Mouse (Mus musculus) right cerebral cortex, postnatal 4 days (tissue): Measurements from ENCODE around the gene Hist1h4n.
A peak's percentile ranks its signal among the peaks of the same experiment; 100 is the strongest.
"Not testable (repeated sequence)": the region's sequence is repeated elsewhere in the genome, so short reads cannot be mapped to it uniquely, and the experiment has no call there.

Source experiments
- DNase-seq: peaks from one replicate; pipeline ENCODE4 v3.0.0-alpha.2; 2022

Hist1h4n gene

GRCm38 (mm10) chr13:21831418-21832394 is at the start of gene Hist1h4n:
Hist1h4n (minus strand) TSS chr13:21832196.
- DNase-seq = not testable (repeated sequence)

- DNase-seq = no peak
Measured at GRCm38 (mm10) chr13:21880735-21881134, 48.7 kb upstream of the Hist1h4n start.

DNA sequence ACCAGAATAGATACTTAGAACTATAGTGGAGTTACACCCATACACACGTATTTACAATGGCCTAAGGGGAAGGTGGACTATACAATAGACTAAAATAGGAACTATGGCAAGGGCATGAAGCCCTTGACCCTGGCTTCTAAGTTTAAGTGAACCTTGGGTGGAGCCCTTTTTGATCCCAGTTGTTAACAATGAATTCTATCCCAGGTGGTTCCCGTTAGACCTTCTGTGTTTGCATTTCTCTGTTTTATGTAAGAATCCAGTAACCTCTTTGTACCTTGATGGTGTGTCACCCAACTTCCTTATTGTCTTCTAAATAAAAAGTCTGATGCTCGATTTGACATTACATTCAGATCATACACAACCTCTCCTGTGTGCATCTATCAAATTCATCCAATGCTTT is 33.5 kb upstream of the Hist1h4n start:
- not testable (repeated sequence) for DNase-seq

DNA sequence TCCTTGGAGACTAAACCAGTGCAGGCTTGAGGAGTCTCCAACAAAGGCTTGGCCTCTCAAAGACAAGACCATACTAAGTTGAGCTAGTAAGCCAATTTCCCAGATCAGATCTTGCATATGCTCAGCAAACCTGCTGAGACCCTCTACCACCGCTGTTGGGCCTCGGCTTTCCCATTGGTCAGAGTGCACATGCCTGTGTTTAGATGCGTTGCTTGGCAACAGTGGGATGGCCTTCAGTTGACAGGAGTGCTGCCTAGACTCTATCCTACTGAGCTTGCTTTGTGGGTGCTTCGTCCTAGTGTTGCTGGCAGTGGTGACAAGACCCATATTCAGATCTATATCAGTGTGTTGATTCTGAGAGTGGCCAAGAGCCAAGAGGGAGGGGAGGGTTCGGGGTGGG is 29.6 kb upstream of the Hist1h4n start:
- DNase-seq = no peak

DNA sequence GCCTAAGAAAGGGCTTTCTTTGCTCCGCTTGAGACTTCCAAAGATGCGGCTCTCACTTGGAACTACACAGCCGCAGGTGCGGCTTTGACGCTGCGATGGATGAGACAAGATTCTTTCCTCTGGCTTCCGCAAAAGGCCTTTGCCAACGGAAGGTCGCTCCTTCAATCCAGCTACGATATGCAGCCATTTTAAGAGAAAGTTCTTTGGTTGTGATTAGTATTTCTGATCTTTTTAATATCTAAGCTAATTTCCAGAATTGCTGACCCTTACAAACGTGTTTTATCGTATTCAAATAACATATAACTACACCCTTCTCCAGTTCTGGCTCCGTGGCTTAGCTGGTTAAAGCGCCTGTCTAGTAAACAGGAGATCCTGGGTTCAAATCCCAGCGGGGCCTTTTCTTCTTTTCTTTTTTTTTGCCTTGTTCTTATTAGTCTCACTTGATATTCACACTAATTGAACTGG is 23.7 kb upstream of the Hist1h4n start:
- peak; percentile 27 for DNase-seq

DNA sequence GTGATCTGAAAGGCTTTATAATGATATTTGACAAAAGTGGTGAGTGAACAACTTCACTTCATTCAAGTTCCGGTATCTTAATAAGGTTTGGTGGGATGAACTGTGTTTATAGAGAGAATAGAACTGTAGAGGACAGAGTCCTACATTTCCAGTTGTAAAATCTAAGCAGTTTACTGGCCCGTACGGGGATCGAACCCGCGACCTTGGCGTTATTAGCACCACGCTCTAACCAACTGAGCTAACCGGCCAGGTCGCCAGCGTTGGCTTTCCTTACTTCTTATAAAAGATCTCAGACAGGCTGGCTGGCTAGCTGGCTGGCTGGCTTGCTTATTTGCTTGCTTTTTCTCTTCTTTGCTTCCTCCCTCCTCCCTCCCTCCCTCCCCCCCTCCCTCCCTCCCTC is 23.1 kb upstream of the Hist1h4n start:
- DNase-seq = peak; percentile 67

DNA sequence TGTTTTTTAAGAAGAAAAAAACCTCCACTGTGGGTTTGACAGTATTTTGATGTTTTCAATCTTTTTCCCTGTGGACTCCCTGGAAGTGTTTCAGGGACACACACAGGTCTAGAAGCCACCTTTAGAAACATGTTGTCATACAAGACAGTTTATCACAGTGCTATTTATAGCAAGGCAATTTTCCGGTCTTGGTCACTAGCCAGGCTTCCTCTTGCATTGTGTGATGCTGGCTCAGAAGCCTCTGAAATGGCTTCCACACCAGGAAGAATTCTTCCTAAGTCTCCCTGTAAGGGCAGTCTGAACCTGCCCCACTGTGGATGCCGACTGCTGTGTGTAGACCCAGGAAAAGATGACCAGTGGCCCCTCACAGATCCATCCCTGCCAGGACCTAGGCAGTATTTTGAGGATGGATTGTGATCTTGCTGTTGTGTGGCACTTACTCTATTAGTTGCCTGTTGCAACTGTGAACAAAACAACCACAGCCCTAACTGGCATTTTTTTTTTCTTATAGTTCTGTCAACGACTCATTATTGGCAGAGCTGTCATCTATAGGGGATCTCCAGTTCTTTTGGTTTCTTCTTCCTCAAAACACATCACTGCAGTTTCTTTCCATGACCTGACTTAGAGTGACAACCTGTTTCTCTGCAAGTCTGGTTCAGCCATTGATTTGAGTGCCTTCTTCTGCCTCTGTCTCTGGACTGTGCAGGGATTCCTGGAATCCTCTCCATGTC is 20.4 kb upstream of the Hist1h4n start:
- no peak for DNase-seq

DNA sequence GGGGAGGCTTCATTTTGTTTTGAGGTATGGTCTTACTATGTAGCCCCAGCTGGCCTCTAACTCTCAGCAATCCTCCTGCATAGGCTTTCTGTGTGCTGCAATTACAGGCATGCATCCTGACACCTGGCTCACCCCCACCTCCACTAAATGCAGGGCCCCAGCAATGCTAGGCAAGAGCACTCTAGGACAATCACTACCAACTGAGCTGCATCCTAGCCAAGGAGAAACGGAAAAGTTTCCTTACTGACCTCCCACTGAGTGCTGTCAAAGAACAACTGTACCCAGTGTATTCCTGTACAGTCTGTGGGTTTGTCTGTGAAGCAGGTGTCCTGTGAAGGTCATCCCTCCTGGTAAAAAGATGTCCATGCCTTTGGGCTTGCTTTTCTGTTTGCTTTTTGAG is 18.7 kb upstream of the Hist1h4n start:
- DNase-seq = not testable (repeated sequence)

GRCm38 (mm10) chr13:21847883-21848282 is 15.9 kb upstream of the Hist1h4n start:
- DNase-seq = no peak

DNA sequence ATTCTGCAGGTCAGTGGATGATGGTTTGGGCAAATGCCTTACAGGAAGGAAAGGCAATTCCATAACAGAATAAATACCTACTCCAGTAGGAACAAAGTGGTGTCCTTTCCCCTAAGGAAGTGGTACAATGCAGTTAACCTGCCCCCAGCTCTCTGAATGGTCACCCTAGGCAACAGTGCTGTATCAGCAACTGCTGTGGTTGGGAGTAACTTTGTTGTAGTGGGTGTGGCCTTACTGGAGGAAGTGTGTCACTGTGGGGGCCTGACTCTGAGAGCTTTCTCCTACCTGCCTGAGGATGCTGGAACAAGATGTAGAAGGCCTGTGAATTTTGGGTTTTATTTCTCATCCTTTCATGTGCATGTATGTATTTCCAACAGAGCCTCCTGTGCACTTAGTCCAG is 14.4 kb upstream of the Hist1h4n start:
- DNase-seq = not testable (repeated sequence)

- DNase-seq = not testable (repeated sequence)
Measured at GRCm38 (mm10) chr13:21840508-21840907, 8.5 kb upstream of the Hist1h4n start.

DNA sequence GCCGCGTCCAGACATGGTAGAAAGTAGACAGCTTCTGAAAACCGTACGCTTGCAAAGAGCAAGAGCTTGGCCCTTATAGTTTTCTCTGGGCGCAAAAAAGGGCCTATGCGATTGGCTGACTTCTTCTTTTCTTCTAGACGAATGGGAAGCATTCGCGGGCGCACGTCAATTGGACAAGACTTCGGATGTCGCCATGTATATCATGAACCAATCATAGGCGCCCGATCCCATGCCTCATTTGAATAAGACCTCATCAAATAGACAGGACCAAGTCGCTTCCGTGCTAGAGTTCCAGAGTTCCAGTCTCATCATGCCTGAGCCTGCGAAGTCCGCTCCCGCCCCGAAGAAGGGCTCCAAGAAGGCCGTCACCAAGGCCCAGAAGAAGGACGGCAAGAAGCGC is 1.5 kb upstream of the Hist1h4n start, which contains the start of the genes Hist1h2ap and Hist1h2br:
Gene Hist1h2ap, minus strand, starts transcription at position 47 of the 400 bp plus-strand sequence.
Gene Hist1h2br, plus strand, starts transcription at position 283 of the 400 bp plus-strand sequence.
- DNase-seq = not testable (repeated sequence)

DNA sequence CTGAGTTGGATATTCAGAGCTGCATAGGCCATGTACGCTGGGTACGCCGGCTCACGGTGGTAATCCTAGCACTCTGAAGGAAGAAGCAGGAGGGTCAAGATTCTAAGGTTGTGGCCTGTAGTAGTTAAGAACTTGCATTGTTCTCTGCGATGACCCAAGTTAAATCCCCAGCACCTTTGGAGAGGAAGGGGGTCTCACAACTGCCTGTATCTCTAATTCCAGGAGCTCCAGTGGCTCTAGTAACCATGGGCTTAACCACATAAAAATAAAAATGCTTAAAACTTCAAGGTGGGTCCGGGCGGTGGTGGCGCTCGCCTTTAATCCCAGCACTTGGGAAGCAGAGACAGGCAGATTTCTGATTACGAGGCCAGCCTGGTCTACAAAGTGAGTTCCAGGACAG is 1.7 kb downstream of the Hist1h4n start:
- DNase-seq = no peak

DNA sequence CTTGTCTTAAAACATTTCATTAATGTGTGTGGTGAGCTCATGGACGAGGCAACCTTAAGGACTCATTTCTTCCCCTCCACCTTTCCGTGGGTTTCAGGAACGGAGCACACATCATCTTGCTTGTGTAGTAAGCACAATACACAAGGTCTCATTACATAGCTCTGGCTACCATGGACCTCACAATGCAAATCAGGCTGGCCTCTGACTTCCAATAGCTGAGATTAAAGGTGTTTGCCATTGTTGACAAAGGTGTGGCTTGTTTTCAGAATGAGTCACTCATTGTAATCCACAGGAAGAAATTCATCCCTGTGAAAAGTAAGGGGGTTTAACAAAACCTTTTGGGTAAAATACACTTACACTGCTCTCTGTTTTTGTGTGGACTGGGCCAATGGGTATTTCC is 3.5 kb downstream of the Hist1h4n start:
- no peak for DNase-seq

DNA sequence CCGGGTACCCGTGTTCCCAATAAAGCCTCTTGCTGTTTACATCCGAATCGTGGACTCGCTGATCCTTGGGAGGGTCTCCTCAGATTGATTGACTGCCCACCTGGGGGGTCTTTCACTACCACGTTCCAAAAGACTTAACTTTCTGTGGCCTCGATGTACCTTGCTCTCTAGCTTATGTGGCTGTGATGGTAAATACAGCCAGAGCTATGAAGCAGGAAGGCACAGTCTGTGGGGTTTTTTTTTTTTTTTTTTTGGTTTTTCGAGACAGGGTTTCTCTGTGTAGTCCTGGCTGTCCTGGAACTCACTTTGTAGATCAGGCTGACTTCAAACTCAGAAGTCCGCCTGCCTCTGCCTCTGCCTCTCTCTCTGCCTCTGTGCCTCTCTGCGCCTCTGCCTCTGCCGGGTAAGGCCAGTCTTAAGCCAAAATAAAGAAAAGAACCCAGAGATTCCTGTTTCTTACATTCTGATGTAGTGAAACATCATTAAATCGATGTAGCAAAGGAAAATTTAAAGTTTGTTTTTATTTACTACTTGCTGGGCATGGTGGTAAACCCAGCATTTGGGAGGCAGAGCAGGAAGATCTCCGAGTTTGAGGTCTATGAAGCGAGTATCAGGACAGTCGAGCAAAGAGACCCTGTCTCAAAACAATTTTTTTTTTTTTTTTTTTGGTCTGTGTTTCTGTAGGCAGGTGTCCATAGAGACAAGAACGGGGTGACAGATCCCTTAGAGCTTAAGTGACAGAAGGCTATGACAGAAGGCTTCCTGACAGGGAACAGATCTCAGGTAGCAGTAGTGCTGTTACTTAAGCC is 11.7 kb downstream of the Hist1h4n start:
- not testable (repeated sequence) for DNase-seq

- not testable (repeated sequence) for DNase-seq
Measured at GRCm38 (mm10) chr13:21812092-21812491, 19.9 kb downstream of the Hist1h4n start.

- DNase-seq = peak; percentile 8
Measured at GRCm38 (mm10) chr13:21811539-21811938, 20.5 kb downstream of the Hist1h4n start, which contains the start of gene Hist1h4m. Hist1h4m (plus strand) TSS chr13:21811746.

GRCm38 (mm10) chr13:21811074-21811473 is 20.9 kb downstream of the Hist1h4n start:
- DNase-seq = not testable (repeated sequence)

DNA sequence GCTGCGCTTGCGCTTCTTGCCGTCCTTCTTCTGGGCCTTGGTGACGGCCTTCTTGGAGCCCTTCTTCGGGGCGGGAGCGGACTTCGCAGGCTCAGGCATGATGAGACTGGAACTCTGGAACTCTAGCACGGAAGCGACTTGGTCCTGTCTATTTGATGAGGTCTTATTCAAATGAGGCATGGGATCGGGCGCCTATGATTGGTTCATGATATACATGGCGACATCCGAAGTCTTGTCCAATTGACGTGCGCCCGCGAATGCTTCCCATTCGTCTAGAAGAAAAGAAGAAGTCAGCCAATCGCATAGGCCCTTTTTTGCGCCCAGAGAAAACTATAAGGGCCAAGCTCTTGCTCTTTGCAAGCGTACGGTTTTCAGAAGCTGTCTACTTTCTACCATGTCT is 21.9 kb downstream of the Hist1h4n start, which contains the start of the genes Hist1h2bq and Hist1h2ao:
Gene Hist1h2bq, minus strand, starts transcription at position 125 of the 400 bp plus-strand sequence.
Gene Hist1h2ao, plus strand, starts transcription at position 393 of the 400 bp plus-strand sequence.
- not testable (repeated sequence) for DNase-seq

DNA sequence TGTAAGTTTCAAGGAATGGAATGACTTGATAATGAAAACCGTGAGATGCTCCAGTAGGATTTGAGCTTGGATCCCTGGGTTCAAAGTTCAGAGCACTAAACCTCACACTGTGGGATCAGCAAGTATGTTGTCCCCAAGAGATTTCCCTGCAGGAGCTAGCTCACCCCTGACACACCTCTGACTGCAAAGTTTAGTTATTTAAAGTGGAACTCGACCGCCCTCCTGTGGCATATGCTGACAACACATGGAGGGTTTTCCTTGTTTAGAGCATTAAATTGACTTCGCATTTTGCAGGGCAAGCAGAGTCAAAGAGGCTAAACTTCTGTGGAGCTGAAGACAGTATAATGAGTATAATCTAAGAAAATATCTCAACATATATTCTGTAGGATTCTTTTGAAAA is 28.9 kb downstream of the Hist1h4n start:
- not testable (repeated sequence) for DNase-seq

DNA sequence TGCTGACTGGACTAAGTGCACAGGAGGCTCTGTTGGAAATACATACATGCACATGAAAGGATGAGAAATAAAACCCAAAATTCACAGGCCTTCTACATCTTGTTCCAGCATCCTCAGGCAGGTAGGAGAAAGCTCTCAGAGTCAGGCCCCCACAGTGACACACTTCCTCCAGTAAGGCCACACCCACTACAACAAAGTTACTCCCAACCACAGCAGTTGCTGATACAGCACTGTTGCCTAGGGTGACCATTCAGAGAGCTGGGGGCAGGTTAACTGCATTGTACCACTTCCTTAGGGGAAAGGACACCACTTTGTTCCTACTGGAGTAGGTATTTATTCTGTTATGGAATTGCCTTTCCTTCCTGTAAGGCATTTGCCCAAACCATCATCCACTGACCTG is 34.8 kb downstream of the Hist1h4n start:
- not testable (repeated sequence) for DNase-seq

- DNase-seq = no peak
Measured at GRCm38 (mm10) chr13:21795584-21795983, 36.4 kb downstream of the Hist1h4n start.
